Mouse (Mus musculus): Measurements from ENCODE around the gene Phf1. TPM values are rescaled to one million over a fixed set of nuclear protein-coding genes. Genes with fewer than 3 reads are reported as not detected.
"Not testable (repeated sequence)": the region's sequence is repeated elsewhere in the genome, so short reads cannot be mapped to it uniquely, and the experiment has no call there.

Gene Phf1
- polyA plus RNA-seq, 1 experiment from 2014 or later: 6.4 TPM

DNA sequence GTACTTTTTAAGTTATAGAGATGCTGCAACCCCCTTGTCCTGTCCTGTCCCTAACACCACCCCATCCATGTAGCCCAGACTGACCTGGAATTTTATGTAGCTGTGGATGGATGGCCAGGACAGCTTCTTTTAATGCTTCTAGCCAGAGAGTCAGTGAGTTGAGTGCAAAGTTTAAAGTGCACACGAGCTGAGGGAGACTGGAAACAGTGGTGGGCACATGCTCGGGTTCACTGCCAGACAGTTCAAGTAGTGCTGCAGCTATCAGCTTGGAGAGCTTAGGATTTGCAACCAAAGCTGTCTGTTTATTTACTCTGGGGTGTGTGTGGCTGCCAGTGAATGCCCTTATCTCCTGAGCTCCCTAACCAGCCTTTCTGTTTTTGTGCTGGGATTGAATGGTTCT lies 13.3 kb upstream of the Phf1 start:
- H3K27ac ChIP-seq (ENCODE audit: low read depth); H3K4me1 ChIP-seq (replicated peaks; ENCODE audit: control insufficient read depth, insufficient read depth, low read length); H3K9me3 ChIP-seq (ENCODE audit: control insufficient read depth, low read length); H3K9ac ChIP-seq (ENCODE audit: low read length); H3K4me3 ChIP-seq (ENCODE audit: low read depth, low read length); H3K4me2 ChIP-seq (ENCODE audit: low read length); ATAC-seq (replicated peaks; ENCODE audit: low FRiP score, low TSS enrichment, low read depth); H3K27me3 ChIP-seq (replicated peaks; ENCODE audit: control insufficient read depth, insufficient read depth, low read length); DNase-seq (ENCODE audit: low spot score): not testable (repeated sequence)
- H3K36me3 ChIP-seq (ENCODE audit: control insufficient read depth, insufficient read depth, low read length): peaks cover 12% of the 10 kb centered on the region
- WGBS: 54% methylated on average over 2 of the region's 2 CpGs

DNA sequence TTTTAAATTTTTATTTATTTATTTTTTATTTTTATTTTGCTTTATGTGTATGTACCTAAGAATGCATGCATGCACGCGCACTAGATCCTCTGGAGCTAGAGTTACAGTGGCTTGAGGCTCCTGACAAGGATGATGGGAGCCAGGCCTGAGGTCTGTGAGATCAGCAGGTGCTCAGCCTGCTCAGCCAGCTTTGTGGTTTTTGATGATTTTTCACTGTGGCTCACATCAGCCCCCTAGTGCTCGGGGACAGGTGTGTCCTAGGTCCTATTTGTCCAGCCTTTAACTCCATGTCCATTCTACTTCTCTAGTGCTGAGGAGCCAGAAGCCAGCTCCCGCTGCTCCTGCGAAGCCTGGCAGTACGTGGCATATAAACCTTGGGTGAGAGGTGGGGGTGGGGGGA lies 10.5 kb upstream of the Phf1 start:
- DNase-seq (ENCODE audit: low spot score); H3K9ac ChIP-seq (ENCODE audit: low read length); H3K4me2 ChIP-seq (ENCODE audit: low read length); H3K9me3 ChIP-seq (ENCODE audit: control insufficient read depth, low read length); H3K27me3 ChIP-seq (replicated peaks; ENCODE audit: control insufficient read depth, insufficient read depth, low read length); H3K4me1 ChIP-seq (replicated peaks; ENCODE audit: control insufficient read depth, insufficient read depth, low read length); H3K27ac ChIP-seq (ENCODE audit: low read depth); H3K4me3 ChIP-seq (ENCODE audit: low read depth, low read length); ATAC-seq (replicated peaks; ENCODE audit: low FRiP score, low TSS enrichment, low read depth): not testable (repeated sequence)
- WGBS: 86% methylated on average over 5 of the region's 6 CpGs
- H3K36me3 ChIP-seq (ENCODE audit: control insufficient read depth, insufficient read depth, low read length): peaks cover 34% of the 10 kb centered on the region

GRCm38 (mm10) chr17:26925414-26925813 lies 7.4 kb upstream of the Phf1 start:
- not testable (repeated sequence) for H3K27ac ChIP-seq (ENCODE audit: low read depth); H3K4me1 ChIP-seq (replicated peaks; ENCODE audit: control insufficient read depth, insufficient read depth, low read length); ATAC-seq (replicated peaks; ENCODE audit: low FRiP score, low TSS enrichment, low read depth); H3K4me3 ChIP-seq (ENCODE audit: low read depth, low read length); H3K4me2 ChIP-seq (ENCODE audit: low read length); H3K27me3 ChIP-seq (replicated peaks; ENCODE audit: control insufficient read depth, insufficient read depth, low read length); H3K9me3 ChIP-seq (ENCODE audit: control insufficient read depth, low read length); DNase-seq (ENCODE audit: low spot score); H3K9ac ChIP-seq (ENCODE audit: low read length)
- 94% methylated on average over 9 of the region's 9 CpGs for WGBS
- peaks cover 58% of the 10 kb centered on the region for H3K36me3 ChIP-seq (ENCODE audit: control insufficient read depth, insufficient read depth, low read length)

DNA sequence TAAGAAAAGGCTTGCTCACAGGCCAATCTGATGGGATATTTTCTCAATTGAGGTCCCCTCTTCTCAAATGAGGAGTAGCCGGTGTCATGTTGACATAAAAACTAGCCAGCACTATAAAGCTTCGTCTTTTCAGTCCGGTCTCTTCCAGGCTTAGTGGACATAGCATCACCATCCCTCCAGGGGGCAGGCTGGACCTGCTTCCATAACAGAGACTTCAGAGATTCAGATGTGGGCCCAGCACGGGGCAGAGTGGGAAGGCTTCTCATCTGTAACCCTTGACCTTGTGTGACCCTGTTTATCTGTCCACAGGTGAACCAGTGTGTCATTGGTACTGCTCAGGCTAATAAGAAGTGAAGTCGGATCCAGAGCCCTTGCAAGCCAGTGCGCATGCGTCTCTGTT lies 1.1 kb upstream of the Phf1 start:
- ATAC-seq (replicated peaks; ENCODE audit: low FRiP score, low TSS enrichment, low read depth): 0 out of 2 replicates have a peak, but pooled peaks have one; percentile 13
- H3K9me3 ChIP-seq (ENCODE audit: control insufficient read depth, low read length); H3K27me3 ChIP-seq (replicated peaks; ENCODE audit: control insufficient read depth, insufficient read depth, low read length); H3K9ac ChIP-seq (ENCODE audit: low read length); H3K4me3 ChIP-seq (ENCODE audit: low read depth, low read length); H3K4me1 ChIP-seq (replicated peaks; ENCODE audit: control insufficient read depth, insufficient read depth, low read length); H3K27ac ChIP-seq (ENCODE audit: low read depth); H3K4me2 ChIP-seq (ENCODE audit: low read length): not testable (repeated sequence)
- peak; percentile 71 for DNase-seq (ENCODE audit: low spot score)
- peaks cover 52% of the 10 kb centered on the region for H3K36me3 ChIP-seq (ENCODE audit: control insufficient read depth, insufficient read depth, low read length)
- 62% methylated on average over 7 of the region's 7 CpGs for WGBS

GRCm38 (mm10) chr17:26933419-26933818 lies 567 bp downstream of the Phf1 start:
- H3K27me3 ChIP-seq (replicated peaks; ENCODE audit: control insufficient read depth, insufficient read depth, low read length): no peaks in the 10 kb centered on the region
- H3K27ac ChIP-seq (ENCODE audit: low read depth): peak overlapping the region; percentile 71
- H3K9ac ChIP-seq (ENCODE audit: low read length): peak overlapping the region; percentile 65
- peak overlapping the region; percentile 86 for H3K4me2 ChIP-seq (ENCODE audit: low read length)
- peaks cover 47% of the 10 kb centered on the region for H3K36me3 ChIP-seq (ENCODE audit: control insufficient read depth, insufficient read depth, low read length)
- ATAC-seq (replicated peaks; ENCODE audit: low FRiP score, low TSS enrichment, low read depth): peak; percentile 28; the same call in 1 of the 2 replicates
- H3K4me1 ChIP-seq (replicated peaks; ENCODE audit: control insufficient read depth, insufficient read depth, low read length): peaks cover 21% of the 10 kb centered on the region
- DNase-seq (ENCODE audit: low spot score): no peak
- WGBS: 5% methylated on average over 13 of the region's 13 CpGs
- peak overlapping the region; percentile 72 for H3K4me3 ChIP-seq (ENCODE audit: low read depth, low read length)
- no peaks in the 10 kb centered on the region for H3K9me3 ChIP-seq (ENCODE audit: control insufficient read depth, low read length)

- Histone ChIP-seq H3K27ac (ENCODE audit: low read depth) (no peak overlapping the region), H3K4me2 (ENCODE audit: low read length) (peak overlapping the region; percentile 86), H3K36me3 (ENCODE audit: control insufficient read depth, insufficient read depth, low read length) (peaks cover 41% of the 10 kb centered on the region), H3K4me1 (replicated peaks; ENCODE audit: control insufficient read depth, insufficient read depth, low read length) (peaks cover 24% of the 10 kb centered on the region), H3K9me3 (ENCODE audit: control insufficient read depth, low read length) (no peaks in the 10 kb centered on the region), H3K4me3 (ENCODE audit: low read depth, low read length) (peak overlapping the region; percentile 72), H3K27me3 (replicated peaks; ENCODE audit: control insufficient read depth, insufficient read depth, low read length) (no peaks in the 10 kb centered on the region), H3K9ac (ENCODE audit: low read length) (peak overlapping the region; percentile 65)
- DNase-seq (ENCODE audit: low spot score): no peak
- 81% methylated on average over 16 of the region's 16 CpGs for WGBS
- no peak for ATAC-seq (replicated peaks; ENCODE audit: low FRiP score, low TSS enrichment, low read depth)
Observed at GRCm38 (mm10) chr17:26933885-26934827, 1.3 kb downstream of the Phf1 start.

GRCm38 (mm10) chr17:26935027-26935426 lies 2.2 kb downstream of the Phf1 start:
- ATAC-seq (replicated peaks; ENCODE audit: low FRiP score, low TSS enrichment, low read depth) (no peak), DNase-seq (ENCODE audit: low spot score) (no peak)
- peaks cover 34% of the 10 kb centered on the region; the same call in 1 of the 2 replicates for H3K36me3 ChIP-seq (ENCODE audit: control insufficient read depth, insufficient read depth, low read length)
- H3K9ac ChIP-seq (ENCODE audit: low read length): no peak overlapping the region
- 90% methylated on average over 9 of the region's 9 CpGs for WGBS
- H3K27ac ChIP-seq (ENCODE audit: low read depth): no peak overlapping the region
- H3K4me3 ChIP-seq (ENCODE audit: low read depth, low read length): no peak overlapping the region
- H3K4me1 ChIP-seq (replicated peaks; ENCODE audit: control insufficient read depth, insufficient read depth, low read length): peaks cover 26% of the 10 kb centered on the region
- no peak overlapping the region for H3K4me2 ChIP-seq (ENCODE audit: low read length)
- H3K27me3 ChIP-seq (replicated peaks; ENCODE audit: control insufficient read depth, insufficient read depth, low read length): no peaks in the 10 kb centered on the region
- H3K9me3 ChIP-seq (ENCODE audit: control insufficient read depth, low read length): no peaks in the 10 kb centered on the region

- H3K27me3 ChIP-seq (replicated peaks; ENCODE audit: control insufficient read depth, insufficient read depth, low read length): no peaks in the 10 kb centered on the region
- DNase-seq (ENCODE audit: low spot score) (no peak), ATAC-seq (replicated peaks; ENCODE audit: low FRiP score, low TSS enrichment, low read depth) (no peak)
- WGBS: 85% methylated on average over 12 of the region's 12 CpGs
- H3K9me3 ChIP-seq (ENCODE audit: control insufficient read depth, low read length): no peaks in the 10 kb centered on the region
- H3K9ac ChIP-seq (ENCODE audit: low read length): no peak overlapping the region
- H3K4me3 ChIP-seq (ENCODE audit: low read depth, low read length): no peak overlapping the region
- H3K4me2 ChIP-seq (ENCODE audit: low read length): no peak overlapping the region
- peaks cover 36% of the 10 kb centered on the region for H3K4me1 ChIP-seq (replicated peaks; ENCODE audit: control insufficient read depth, insufficient read depth, low read length)
- peaks cover 30% of the 10 kb centered on the region; the same call in 1 of the 2 replicates for H3K36me3 ChIP-seq (ENCODE audit: control insufficient read depth, insufficient read depth, low read length)
- H3K27ac ChIP-seq (ENCODE audit: low read depth): no peak overlapping the region
Observed at GRCm38 (mm10) chr17:26936453-26936852, 3.6 kb downstream of the Phf1 start.
